Mouse (Mus musculus): ENCODE results near the gene Gm20388. TPM values are rescaled to one million over a fixed set of nuclear protein-coding genes. Genes with fewer than 3 reads are reported as not detected.

Gm20388 gene
- polyA plus RNA-seq, 1 experiment from 2014 or later: not detected

DNA sequence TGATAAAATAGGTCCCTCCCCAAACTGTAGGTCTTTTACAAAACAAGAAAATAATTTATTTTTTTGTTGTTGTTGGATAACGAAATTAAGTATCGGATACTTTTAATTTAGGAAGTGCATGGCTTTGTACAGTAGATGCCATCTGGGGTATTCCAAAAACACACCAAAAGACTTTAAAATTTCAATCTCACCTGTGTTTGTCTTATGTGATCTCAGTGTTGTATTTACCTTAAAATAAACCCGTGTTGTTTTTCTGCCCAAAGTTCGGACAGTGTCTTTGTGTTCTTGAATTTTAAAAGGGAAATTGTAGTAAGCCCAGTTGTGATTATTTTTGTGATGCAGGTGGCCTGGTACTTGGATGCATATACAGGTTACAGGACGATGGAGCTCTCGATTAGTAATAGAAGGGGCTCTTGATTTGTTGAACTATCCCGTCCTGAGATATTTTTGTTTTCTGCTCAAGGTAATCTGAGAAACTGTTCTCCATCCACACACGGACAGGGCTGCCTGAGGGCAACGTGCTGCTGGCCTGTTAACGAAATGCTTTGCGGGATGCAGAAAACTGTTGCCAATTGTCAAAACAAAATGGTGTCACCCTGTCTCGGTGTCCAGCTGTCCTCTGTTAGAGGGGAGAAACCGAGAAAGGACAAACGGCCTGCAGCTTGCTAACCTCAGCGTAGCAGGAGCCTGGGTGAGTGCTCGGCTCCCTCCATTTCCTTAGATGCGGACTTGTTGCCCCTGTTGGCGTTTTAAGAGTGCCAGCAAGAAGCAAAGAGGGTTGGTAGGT lies 1208.2 kb downstream of the Gm20388 start:
- peaks cover 13% of the 10 kb centered on the region for H3K4me1 ChIP-seq (replicated peaks; ENCODE audit: control insufficient read depth, insufficient read depth, low read length)
- H3K27me3 ChIP-seq (ENCODE audit: control insufficient read depth, insufficient read depth, low read depth, low read length): peaks cover 94% of the 10 kb centered on the region
- WGBS: 16% methylated on average over 18 of the region's 18 CpGs
- no peak overlapping the region for H3K27ac ChIP-seq (ENCODE audit: low read length)
- no peak for ATAC-seq (ENCODE audit: low read depth)
- H3K4me3 ChIP-seq (ENCODE audit: low read length): peak overlapping the region; percentile 61
- no peak overlapping the region for H3K9ac ChIP-seq (ENCODE audit: low read length)
- H3K36me3 ChIP-seq (ENCODE audit: control insufficient read depth, insufficient read depth, low read length): no peaks in the 10 kb centered on the region
- no peaks in the 10 kb centered on the region for H3K9me3 ChIP-seq (ENCODE audit: control insufficient read depth, low read length)
- no peak overlapping the region for H3K4me2 ChIP-seq (ENCODE audit: low read depth, low read length)

DNA sequence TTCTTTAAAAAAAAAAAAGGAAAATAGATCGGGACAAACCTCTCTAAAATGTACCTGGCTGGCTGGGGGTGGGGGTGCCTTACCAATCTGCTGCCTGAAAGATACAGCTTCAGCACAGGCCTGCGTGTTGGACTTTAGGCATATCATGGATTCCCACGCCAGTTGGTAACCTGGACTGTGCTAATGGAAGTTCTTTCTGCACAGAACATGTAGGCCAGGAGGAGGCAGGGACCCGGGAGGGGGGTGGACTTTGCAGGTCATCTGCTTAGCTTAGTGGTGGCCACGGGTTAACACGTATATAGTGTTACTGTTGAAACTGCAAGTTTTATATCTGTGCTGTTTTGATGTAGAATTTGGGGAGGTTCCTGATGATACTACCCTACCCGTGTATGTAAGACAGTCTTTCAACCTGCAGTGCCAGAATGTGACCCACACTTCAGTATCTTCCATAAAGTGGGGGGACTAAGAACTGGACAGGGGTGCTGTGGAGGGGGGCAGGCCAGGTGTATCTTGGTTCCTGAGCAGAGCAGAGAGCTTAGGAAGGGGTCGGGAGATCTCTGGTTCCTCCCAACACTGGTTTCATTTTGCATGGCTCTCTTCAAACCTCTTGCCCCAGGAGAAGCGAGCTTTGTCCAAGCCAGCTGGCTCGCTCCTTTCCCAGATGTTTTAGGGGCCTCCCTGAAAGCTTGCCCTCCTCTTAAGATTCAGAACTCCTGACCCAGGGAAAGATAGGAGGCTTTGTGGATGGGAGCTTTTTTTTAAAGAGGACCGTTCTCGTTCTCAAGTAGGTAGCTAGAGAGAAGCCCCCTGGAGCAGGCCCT lies 1209.2 kb downstream of the Gm20388 start:
- Histone ChIP-seq H3K4me3 (ENCODE audit: low read length) (peak overlapping the region; percentile 19), H3K27ac (ENCODE audit: low read length) (no peak overlapping the region), H3K27me3 (ENCODE audit: control insufficient read depth, insufficient read depth, low read depth, low read length) (peaks cover 93% of the 10 kb centered on the region), H3K9me3 (ENCODE audit: control insufficient read depth, low read length) (no peaks in the 10 kb centered on the region), H3K4me1 (replicated peaks; ENCODE audit: control insufficient read depth, insufficient read depth, low read length) (peaks cover 13% of the 10 kb centered on the region), H3K9ac (ENCODE audit: low read length) (no peak overlapping the region), H3K4me2 (ENCODE audit: low read depth, low read length) (no peak overlapping the region), H3K36me3 (ENCODE audit: control insufficient read depth, insufficient read depth, low read length) (no peaks in the 10 kb centered on the region)
- no peak for ATAC-seq (ENCODE audit: low read depth)
- 32% methylated on average over 12 of the region's 12 CpGs for WGBS

DNA sequence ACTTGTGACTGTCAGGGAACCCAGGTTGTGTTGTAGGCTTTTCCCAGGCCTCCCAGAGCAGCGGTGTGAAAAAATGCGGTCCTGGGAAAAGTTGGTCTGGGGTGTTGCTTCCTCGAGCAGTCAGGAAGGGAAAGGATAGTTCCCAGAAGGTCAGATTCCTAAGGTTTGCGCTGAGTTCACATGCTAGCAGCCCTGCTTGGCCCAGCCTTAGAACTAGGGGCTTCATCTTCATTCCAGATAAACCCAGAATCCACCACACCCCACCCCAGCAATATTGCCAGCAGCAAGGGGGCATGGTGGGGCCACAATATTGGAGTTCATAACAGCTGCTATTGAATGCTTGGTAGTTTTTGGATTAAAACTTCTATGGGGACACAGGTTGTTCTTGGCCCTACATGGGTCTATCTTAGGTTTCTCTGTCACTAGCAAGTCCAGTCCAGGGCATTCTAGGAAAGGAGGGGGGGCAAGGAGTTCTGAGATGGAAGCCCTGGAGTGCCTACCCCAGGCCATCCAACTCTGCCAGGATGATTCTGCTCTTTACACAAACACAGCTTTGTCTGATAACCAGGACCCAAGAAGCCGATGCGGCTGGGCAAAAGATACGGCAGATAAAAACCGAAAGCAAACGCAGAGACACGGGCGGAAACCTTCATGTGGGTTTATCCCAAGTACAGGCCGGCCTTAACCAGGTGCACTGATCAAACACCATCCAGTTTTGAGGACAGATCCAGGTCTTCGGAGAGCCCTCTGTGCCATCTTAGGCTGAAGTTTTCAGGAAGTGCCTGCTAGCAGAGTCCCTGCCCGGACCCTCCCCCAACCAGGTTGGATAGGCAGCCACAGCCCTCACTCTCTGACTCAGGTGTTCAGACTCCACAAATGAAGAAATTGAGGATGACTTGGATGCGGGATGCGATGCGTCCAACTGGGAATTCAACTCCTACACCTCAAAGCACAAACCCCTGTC lies 1210.1 kb downstream of the Gm20388 start:
- H3K9me3 ChIP-seq (ENCODE audit: control insufficient read depth, low read length): no peaks in the 10 kb centered on the region
- ATAC-seq (ENCODE audit: low read depth): no peak
- 39% methylated on average over 17 of the region's 17 CpGs for WGBS
- H3K36me3 ChIP-seq (ENCODE audit: control insufficient read depth, insufficient read depth, low read length): no peaks in the 10 kb centered on the region
- no peak overlapping the region for H3K4me2 ChIP-seq (ENCODE audit: low read depth, low read length)
- no peak overlapping the region for H3K9ac ChIP-seq (ENCODE audit: low read length)
- H3K4me3 ChIP-seq (ENCODE audit: low read length): no peak overlapping the region; the same call in 1 of the 2 replicates
- H3K4me1 ChIP-seq (replicated peaks; ENCODE audit: control insufficient read depth, insufficient read depth, low read length): peaks cover 19% of the 10 kb centered on the region
- H3K27me3 ChIP-seq (ENCODE audit: control insufficient read depth, insufficient read depth, low read depth, low read length): peaks cover 92% of the 10 kb centered on the region
- no peak overlapping the region for H3K27ac ChIP-seq (ENCODE audit: low read length)

DNA sequence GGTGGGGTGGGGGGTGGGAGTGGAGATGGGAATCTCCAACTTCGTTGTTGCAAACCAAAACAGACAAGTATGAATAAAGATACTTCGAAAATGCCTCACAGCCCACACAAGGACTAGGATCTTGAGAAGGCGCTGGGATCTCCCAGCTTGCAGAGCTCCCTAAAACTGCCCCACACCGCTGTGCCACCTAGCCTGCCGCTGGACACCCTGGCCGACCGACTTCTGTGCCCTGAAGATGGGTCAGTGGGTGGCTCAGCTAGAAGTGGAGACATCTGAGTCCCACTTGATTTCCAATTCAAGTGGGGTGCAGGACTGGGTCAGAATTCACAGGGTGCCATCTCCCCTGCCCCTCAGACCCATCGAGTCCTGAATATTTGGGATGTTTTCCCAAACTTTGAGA lies 1211.1 kb downstream of the Gm20388 start:
- no peak overlapping the region for H3K4me2 ChIP-seq (ENCODE audit: low read depth, low read length)
- no peaks in the 10 kb centered on the region for H3K9me3 ChIP-seq (ENCODE audit: control insufficient read depth, low read length)
- H3K27me3 ChIP-seq (ENCODE audit: control insufficient read depth, insufficient read depth, low read depth, low read length): peaks cover 95% of the 10 kb centered on the region
- no peak for ATAC-seq (ENCODE audit: low read depth)
- H3K4me3 ChIP-seq (ENCODE audit: low read length): no peak overlapping the region
- H3K36me3 ChIP-seq (ENCODE audit: control insufficient read depth, insufficient read depth, low read length): no peaks in the 10 kb centered on the region
- no peak overlapping the region for H3K27ac ChIP-seq (ENCODE audit: low read length)
- 43% methylated on average over 8 of the region's 8 CpGs for WGBS
- no peak overlapping the region for H3K9ac ChIP-seq (ENCODE audit: low read length)
- H3K4me1 ChIP-seq (replicated peaks; ENCODE audit: control insufficient read depth, insufficient read depth, low read length): peaks cover 24% of the 10 kb centered on the region

DNA sequence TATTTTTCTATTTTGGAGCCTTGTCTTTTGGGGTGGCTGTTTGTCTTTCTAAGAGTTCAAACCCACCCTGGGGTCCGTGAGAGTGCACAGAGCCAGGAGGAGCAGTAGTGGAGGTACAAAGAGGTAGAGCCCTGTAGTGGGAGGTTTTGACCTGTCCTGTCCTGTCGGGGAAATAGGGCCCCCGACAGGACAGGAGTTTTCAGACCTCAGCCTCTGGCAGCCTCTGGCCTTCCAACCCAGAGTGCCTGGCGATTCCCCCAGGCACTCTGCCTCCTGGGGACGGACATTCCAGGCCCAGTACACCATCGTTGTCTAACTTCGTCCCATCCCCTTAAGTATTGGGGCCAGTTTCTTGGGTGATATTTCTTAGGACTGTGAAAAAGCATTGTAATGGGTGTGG lies 1211.7 kb downstream of the Gm20388 start:
- no peak for ATAC-seq (ENCODE audit: low read depth)
- H3K36me3 ChIP-seq (ENCODE audit: control insufficient read depth, insufficient read depth, low read length): no peaks in the 10 kb centered on the region
- no peaks in the 10 kb centered on the region for H3K9me3 ChIP-seq (ENCODE audit: control insufficient read depth, low read length)
- no peak overlapping the region for H3K9ac ChIP-seq (ENCODE audit: low read length)
- 52% methylated on average over 7 of the region's 7 CpGs for WGBS
- H3K4me3 ChIP-seq (ENCODE audit: low read length): no peak overlapping the region
- no peak overlapping the region for H3K27ac ChIP-seq (ENCODE audit: low read length)
- H3K4me2 ChIP-seq (ENCODE audit: low read depth, low read length): no peak overlapping the region
- H3K27me3 ChIP-seq (ENCODE audit: control insufficient read depth, insufficient read depth, low read depth, low read length): peaks cover 94% of the 10 kb centered on the region
- peaks cover 22% of the 10 kb centered on the region for H3K4me1 ChIP-seq (replicated peaks; ENCODE audit: control insufficient read depth, insufficient read depth, low read length)

DNA sequence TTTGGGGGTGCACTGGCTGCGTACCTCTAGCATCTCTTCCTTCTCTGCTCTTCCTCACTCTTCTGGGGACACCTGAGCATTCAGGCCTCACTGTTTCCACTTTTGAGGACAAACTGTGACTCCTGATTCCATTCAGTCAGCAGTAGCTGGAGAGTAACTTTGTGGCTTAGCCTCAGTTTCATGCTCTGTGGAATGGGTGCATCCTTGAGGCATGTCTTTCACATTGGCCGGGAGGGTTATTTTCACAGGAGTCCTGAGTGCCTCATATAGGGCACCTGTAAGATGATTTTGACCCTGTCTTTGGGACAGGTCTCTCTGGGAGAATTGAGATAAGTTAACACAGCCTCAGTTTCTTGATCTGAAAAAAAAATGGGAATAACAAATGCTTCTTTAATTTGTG lies 1212.5 kb downstream of the Gm20388 start:
- peaks cover 94% of the 10 kb centered on the region for H3K27me3 ChIP-seq (ENCODE audit: control insufficient read depth, insufficient read depth, low read depth, low read length)
- H3K4me3 ChIP-seq (ENCODE audit: low read length): no peak overlapping the region
- H3K4me2 ChIP-seq (ENCODE audit: low read depth, low read length): no peak overlapping the region
- H3K9me3 ChIP-seq (ENCODE audit: control insufficient read depth, low read length): no peaks in the 10 kb centered on the region
- H3K9ac ChIP-seq (ENCODE audit: low read length): no peak overlapping the region
- ATAC-seq (ENCODE audit: low read depth): no peak
- no peaks in the 10 kb centered on the region for H3K36me3 ChIP-seq (ENCODE audit: control insufficient read depth, insufficient read depth, low read length)
- H3K4me1 ChIP-seq (replicated peaks; ENCODE audit: control insufficient read depth, insufficient read depth, low read length): peaks cover 24% of the 10 kb centered on the region
- 61% methylated on average over 2 of the region's 2 CpGs for WGBS
- no peak overlapping the region for H3K27ac ChIP-seq (ENCODE audit: low read length)

DNA sequence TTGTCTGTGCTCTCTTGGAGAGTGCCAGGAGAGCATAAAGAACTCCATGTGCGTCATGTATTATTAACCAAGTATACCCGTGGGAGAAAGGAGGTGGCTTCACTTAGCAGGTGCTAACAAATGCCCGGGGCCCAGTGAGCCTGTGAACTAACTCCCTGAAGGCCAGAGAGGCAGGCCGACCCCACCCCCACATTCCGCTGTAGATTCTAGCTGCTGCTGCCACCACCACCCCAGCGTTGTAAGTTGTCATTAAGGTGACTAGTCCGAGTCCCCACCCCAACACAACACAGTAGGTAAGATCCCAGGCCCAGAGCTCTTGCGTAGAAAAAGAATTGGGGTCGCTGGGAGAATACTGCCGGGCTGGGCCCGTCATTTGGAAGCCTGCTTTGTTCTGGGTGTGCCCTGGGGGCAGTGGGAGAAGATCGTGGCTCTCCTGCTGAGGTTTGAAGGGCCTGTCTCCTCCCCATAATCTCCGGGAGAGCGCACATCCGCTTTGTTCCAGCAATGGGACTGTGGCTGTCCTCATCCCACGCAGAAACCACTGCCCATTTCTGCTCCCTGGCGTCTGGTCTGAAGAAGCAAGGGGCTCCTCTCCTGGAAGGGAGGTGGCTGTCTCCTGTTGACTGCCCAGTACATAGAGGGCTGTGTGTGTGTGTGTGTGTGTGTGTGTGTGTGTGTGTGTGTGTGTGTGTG lies 1214.1 kb downstream of the Gm20388 start:
- no peak overlapping the region for H3K4me3 ChIP-seq (ENCODE audit: low read length)
- H3K27me3 ChIP-seq (ENCODE audit: control insufficient read depth, insufficient read depth, low read depth, low read length): peaks cover 96% of the 10 kb centered on the region
- H3K9me3 ChIP-seq (ENCODE audit: control insufficient read depth, low read length): no peaks in the 10 kb centered on the region
- WGBS: 9% methylated on average over 17 of the region's 17 CpGs
- no peak; the same call in 1 of the 2 replicates for ATAC-seq (ENCODE audit: low read depth)
- no peak overlapping the region for H3K9ac ChIP-seq (ENCODE audit: low read length)
- H3K4me1 ChIP-seq (replicated peaks; ENCODE audit: control insufficient read depth, insufficient read depth, low read length): peaks cover 32% of the 10 kb centered on the region
- no peak overlapping the region for H3K27ac ChIP-seq (ENCODE audit: low read length)
- peak overlapping the region; percentile 75 for H3K4me2 ChIP-seq (ENCODE audit: low read depth, low read length)
- H3K36me3 ChIP-seq (ENCODE audit: control insufficient read depth, insufficient read depth, low read length): no peaks in the 10 kb centered on the region

DNA sequence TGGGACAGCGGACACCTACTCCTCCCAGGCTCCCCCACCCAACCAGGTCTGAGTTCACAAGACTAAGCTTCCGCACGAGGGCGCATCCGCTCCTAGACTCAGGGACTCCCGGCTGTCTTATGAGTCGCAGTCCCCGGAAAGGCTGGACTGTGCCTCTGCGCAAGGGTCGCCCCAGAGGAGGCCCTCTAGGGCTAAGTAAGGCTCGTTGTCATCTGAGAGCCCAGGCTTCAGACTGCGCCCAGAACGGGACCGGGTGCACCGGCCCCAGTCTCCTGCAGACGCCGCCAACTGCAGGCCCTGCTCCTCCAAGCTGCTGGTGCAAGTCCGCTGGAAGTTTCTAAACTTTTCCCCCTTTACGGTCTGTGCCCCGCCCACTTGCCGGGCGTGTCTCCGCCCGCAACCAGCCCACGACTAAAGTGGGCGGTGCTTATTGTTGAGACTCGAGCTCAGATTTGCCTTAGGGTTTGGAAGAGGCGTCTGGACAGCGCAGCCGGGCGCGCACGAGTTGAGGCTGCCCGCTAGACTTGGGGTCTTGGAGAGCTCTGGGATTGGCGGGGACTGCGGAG lies 1214.8 kb downstream of the Gm20388 start:
- peak overlapping the region; percentile 48 for H3K4me3 ChIP-seq (ENCODE audit: low read length)
- H3K36me3 ChIP-seq (ENCODE audit: control insufficient read depth, insufficient read depth, low read length): no peaks in the 10 kb centered on the region
- peaks cover 32% of the 10 kb centered on the region for H3K4me1 ChIP-seq (replicated peaks; ENCODE audit: control insufficient read depth, insufficient read depth, low read length)
- peak overlapping the region; percentile 75 for H3K4me2 ChIP-seq (ENCODE audit: low read depth, low read length)
- H3K27me3 ChIP-seq (ENCODE audit: control insufficient read depth, insufficient read depth, low read depth, low read length): peaks cover 95% of the 10 kb centered on the region
- peak overlapping the region; percentile 66 for H3K27ac ChIP-seq (ENCODE audit: low read length)
- peak overlapping the region; percentile 61 for H3K9ac ChIP-seq (ENCODE audit: low read length)
- H3K9me3 ChIP-seq (ENCODE audit: control insufficient read depth, low read length): no peaks in the 10 kb centered on the region
- WGBS: under 1% methylated on average over 35 of the region's 36 CpGs
- ATAC-seq (ENCODE audit: low read depth): peak; percentile 67
